In genomic region chr5:100634885-100635478, GRCm38 (mm10) we compare ENCODE assay signal across 14 mouse cellular contexts. TPM values are rescaled to one million over a fixed set of nuclear protein-coding genes. Genes with fewer than 3 reads are reported as not detected.
DNase-seq lines count a peak whose midpoint lies in the region; ATAC-seq and TF ChIP-seq lines count a peak whose summit lies in the region.
"Had no signal": no experiment of that assay in that cellular context is flagged by ENCODE, and none has a peak within 500 bp of the region (broad histone marks: within the 10 kb centered on the region; RNA-seq: fewer than 3 reads in every experiment).

No protein-coding gene starts in this region.

- H3K4me3 ChIP-seq in midbrain, embryonic 11.5 days (ENCODE audit: low read depth, low read length), result no peak overlapping the region
- no peak overlapping the region for H3K4me3 ChIP-seq in midbrain, postnatal 0 days (ENCODE audit: low read depth, low read length)
- no peak overlapping the region for H3K4me3 ChIP-seq in liver, embryonic 16.5 days (ENCODE audit: low read depth, low read length)
- no peak overlapping the region for H3K4me3 ChIP-seq in small intestine, adult 2 months (ENCODE audit: low read depth, low read length)
- no peak overlapping the region for H3K4me3 ChIP-seq in hindbrain, embryonic 14.5 days (replicated peaks; ENCODE audit: low read length)
- H3K4me3 ChIP-seq: myocyte had no signal

- no peak for ATAC-seq in midbrain, embryonic 11.5 days (ENCODE audit: low FRiP score)
- ATAC-seq in midbrain, postnatal 0 days (ENCODE audit: low FRiP score), result no peak
- ATAC-seq in granulocyte monocyte progenitor cell, adult 5-6 weeks (replicated peaks; ENCODE audit: poor library complexity, severe bottlenecking), result peak; percentile 52
- no peak for ATAC-seq in liver, embryonic 16.5 days (ENCODE audit: low read depth)
- ATAC-seq in hindbrain, embryonic 14.5 days (ENCODE audit: low FRiP score), result no peak
- ATAC-seq: forebrain, embryonic 14.5 days had no signal

- no peak overlapping the region for H3K9ac ChIP-seq in midbrain, embryonic 11.5 days (ENCODE audit: low read length)
- H3K9ac ChIP-seq in midbrain, postnatal 0 days (replicated peaks; ENCODE audit: low read length, poor library complexity, severe bottlenecking), result no peak overlapping the region
- H3K9ac ChIP-seq in liver, embryonic 16.5 days (ENCODE audit: low read depth, low read length), result peak overlapping the region; percentile 5; the same call in 1 of the 2 replicates
- no peak overlapping the region for H3K9ac ChIP-seq in hindbrain, embryonic 14.5 days

- no peak overlapping the region for H3K4me2 ChIP-seq in midbrain, embryonic 11.5 days
- no peak overlapping the region for H3K4me2 ChIP-seq in midbrain, postnatal 0 days (ENCODE audit: low read depth, low read length, poor library complexity, severe bottlenecking)
- H3K4me2 ChIP-seq in liver, embryonic 16.5 days (ENCODE audit: low read depth, low read length), result no peak overlapping the region
- H3K4me2 ChIP-seq in hindbrain, embryonic 14.5 days (replicated peaks), result no peak overlapping the region

- TF ChIP-seq POLR2A in small intestine, adult 2 months (IDR thresholded peaks at IDR 0.05; ENCODE audit: low read depth, low read length), result no peak

- WGBS in midbrain, embryonic 11.5 days, result 90% methylated on average over 8 of the region's 8 CpGs
- 88% methylated on average over 8 of the region's 8 CpGs for WGBS in midbrain, postnatal 0 days
- WGBS in liver, embryonic 16.5 days (ENCODE audit: insufficient replicate concordance), result 42% methylated on average over 8 of the region's 8 CpGs
- WGBS in small intestine, adult 2 months, result 84% methylated on average over 8 of the region's 8 CpGs
- 85% methylated on average over 8 of the region's 8 CpGs for WGBS in hindbrain, embryonic 14.5 days

- H3K36me3 ChIP-seq in midbrain, embryonic 11.5 days (ENCODE audit: control insufficient read depth, insufficient read depth, low read length), result no peaks in the 10 kb centered on the region
- no peaks in the 10 kb centered on the region for H3K36me3 ChIP-seq in midbrain, postnatal 0 days (ENCODE audit: insufficient read depth, low read length)
- no peaks in the 10 kb centered on the region for H3K36me3 ChIP-seq in liver, embryonic 16.5 days (ENCODE audit: control insufficient read depth, insufficient read depth)
- no peaks in the 10 kb centered on the region for H3K36me3 ChIP-seq in small intestine, adult 2 months (ENCODE audit: control insufficient read depth, insufficient read depth, low read length)
- no peaks in the 10 kb centered on the region for H3K36me3 ChIP-seq in hindbrain, embryonic 14.5 days (replicated peaks; ENCODE audit: control insufficient read depth, insufficient read depth)

- peak; percentile 28 for DNase-seq in midbrain, embryonic 11.5 days (ENCODE audit: low spot score, missing footprints)
- DNase-seq in midbrain, postnatal 0 days (ENCODE audit: low spot score), result no peak
- no peak for DNase-seq in gastrocnemius, postnatal 10 days
- DNase-seq in hindbrain, embryonic 14.5 days (ENCODE audit: low spot score), result no peak
- no peak for DNase-seq in urinary bladder, postnatal 10 days (ENCODE audit: low spot score)
- DNase-seq: adrenal gland, postnatal 10 days; cerebellum, adult 9-11 months; heart, postnatal 14 days; kidney, adult 9 months had no signal

- H3K27me3 ChIP-seq in midbrain, embryonic 11.5 days (ENCODE audit: control insufficient read depth, insufficient read depth, low read length), result no peaks in the 10 kb centered on the region
- no peaks in the 10 kb centered on the region for H3K27me3 ChIP-seq in midbrain, postnatal 0 days (ENCODE audit: insufficient read depth, low read length)
- no peaks in the 10 kb centered on the region for H3K27me3 ChIP-seq in liver, embryonic 16.5 days (ENCODE audit: control insufficient read depth, insufficient read depth, low read depth, low read length)
- H3K27me3 ChIP-seq in small intestine, adult 2 months (ENCODE audit: control insufficient read depth, insufficient read depth, low read length), result no peaks in the 10 kb centered on the region
- no peaks in the 10 kb centered on the region for H3K27me3 ChIP-seq in hindbrain, embryonic 14.5 days (ENCODE audit: control insufficient read depth, insufficient read depth, low read length)

- no peaks in the 10 kb centered on the region for H3K9me3 ChIP-seq in midbrain, embryonic 11.5 days (ENCODE audit: control insufficient read depth, low read length)
- no peaks in the 10 kb centered on the region for H3K9me3 ChIP-seq in midbrain, postnatal 0 days (ENCODE audit: low read length)
- no peaks in the 10 kb centered on the region for H3K9me3 ChIP-seq in liver, embryonic 16.5 days (replicated peaks; ENCODE audit: control insufficient read depth, low read length)
- H3K9me3 ChIP-seq in hindbrain, embryonic 14.5 days (ENCODE audit: control insufficient read depth, low read length), result no peaks in the 10 kb centered on the region

- no peak for TF ChIP-seq CTCF in midbrain, postnatal 0 days (IDR thresholded peaks at IDR 0.05)
- no peak for TF ChIP-seq CTCF in small intestine, adult 2 months (IDR thresholded peaks at IDR 0.05; ENCODE audit: extremely low read depth, insufficient read length, insufficient replicate concordance, low read depth, low read length)

- H3K27ac ChIP-seq in midbrain, embryonic 11.5 days (ENCODE audit: low read depth, low read length), result no peak overlapping the region
- no peak overlapping the region for H3K27ac ChIP-seq in midbrain, postnatal 0 days (ENCODE audit: low read depth, low read length)
- peak overlapping the region; percentile 78; the same call in 1 of the 2 replicates for H3K27ac ChIP-seq in liver, embryonic 16.5 days (ENCODE audit: low read length)
- peak overlapping the region; percentile 94 for H3K27ac ChIP-seq in small intestine, adult 2 months (ENCODE audit: insufficient read depth, low read depth, low read length)
- H3K27ac ChIP-seq in hindbrain, embryonic 14.5 days, result no peak overlapping the region

- H3K4me1 ChIP-seq in midbrain, embryonic 11.5 days (ENCODE audit: control insufficient read depth, insufficient read depth, low read length), result no peaks in the 10 kb centered on the region
- no peaks in the 10 kb centered on the region for H3K4me1 ChIP-seq in midbrain, postnatal 0 days (ENCODE audit: insufficient read depth, low read length)
- peaks cover 49% of the 10 kb centered on the region for H3K4me1 ChIP-seq in liver, embryonic 16.5 days (ENCODE audit: control insufficient read depth, low read depth, low read length)
- peaks cover 60% of the 10 kb centered on the region for H3K4me1 ChIP-seq in small intestine, adult 2 months (ENCODE audit: control insufficient read depth, insufficient read depth, insufficient read length, low read length)
- H3K4me1 ChIP-seq in hindbrain, embryonic 14.5 days (replicated peaks; ENCODE audit: control insufficient read depth, insufficient read depth, low read length), result no peaks in the 10 kb centered on the region

RNA-seq across cellular contexts. Expression of gene Coq2, which starts 40.0 kb away (rescaled TPM):
- 50.8 and 59.4 TPM in 2 replicates for polyA plus RNA-seq in midbrain, embryonic 11.5 days (2014; fragmentation: Nextera tagmentation; extraction: Ambion mirVana)
- 96.0 and 143 TPM in 2 replicates for total RNA-seq in midbrain, postnatal 0 days (2014; rRNA removed)
- 68.2 and 69.4 TPM in 2 replicates for polyA plus RNA-seq in midbrain, postnatal 0 days (2015; fragmentation: Nextera tagmentation; extraction: Ambion mirVana)
- total RNA-seq in granulocyte monocyte progenitor cell, adult 5-6 weeks (2014; fragmentation: Nextera tagmentation), result 59.5 and 65.8 TPM in 2 replicates
- 41.8 and 47.5 TPM in 2 replicates for total RNA-seq in granulocyte monocyte progenitor cell, adult 5-6 weeks (2017)
- 19.5 and 20.7 TPM in 2 replicates for polyA plus RNA-seq in liver, embryonic 16.5 days (2015; fragmentation: Nextera tagmentation; extraction: Ambion mirVana)
- 71.5 and 86.2 TPM in 2 replicates for polyA plus RNA-seq in small intestine, adult 2 months (2012; rRNA removed)
- 10 to 100 TPM; 41.1 to 45.0 TPM for total RNA-seq in gastrocnemius, postnatal 10 days (2021)
- 58.3 and 63.4 TPM in 2 replicates for polyA plus RNA-seq in hindbrain, embryonic 14.5 days (2014; fragmentation: Nextera tagmentation; extraction: Ambion mirVana)

Comparison
In these comparisons a context has a peak if more than half of its experiments do, and no peak if none do; other contexts are left out.
1. H3K27ac ChIP-seq: peak in liver, embryonic 16.5 days (single experiment) and small intestine, adult 2 months (single experiment); none in midbrain, embryonic 11.5 days (single experiment), midbrain, postnatal 0 days (single experiment) and hindbrain, embryonic 14.5 days (single experiment).